ENCODE assay signal across 8 mouse cellular contexts in the genomic region with DNA sequence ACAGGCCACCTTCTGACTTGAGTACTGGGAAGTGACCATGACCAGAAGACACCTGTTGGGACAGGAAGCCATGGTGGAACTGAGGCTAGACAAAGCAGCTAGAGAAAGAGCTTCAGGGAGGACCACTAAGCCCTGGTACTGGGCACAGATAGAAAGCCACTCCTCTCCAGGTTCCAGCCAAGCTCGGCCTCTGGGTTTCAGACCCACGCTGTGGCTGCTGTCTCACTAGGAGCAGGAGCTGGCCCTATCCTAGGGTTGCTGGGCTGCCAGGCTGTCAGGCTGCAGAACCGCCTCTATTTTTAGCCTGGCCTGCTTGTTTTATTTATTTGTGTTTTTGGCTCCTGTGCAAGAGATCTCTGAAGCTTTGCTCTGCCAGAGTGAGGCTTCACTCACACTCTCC.
DNase-seq lines count a peak whose midpoint lies in the region; ATAC-seq and TF ChIP-seq lines count a peak whose summit lies in the region.
"Had no signal": no experiment of that assay in that cellular context is flagged by ENCODE, and none has a peak within 500 bp of the region (broad histone marks: within the 10 kb centered on the region; RNA-seq: fewer than 3 reads in every experiment).

No protein-coding gene starts in this region.

- WGBS in midbrain, embryonic 11.5 days, result 76% methylated on average over 3 of the region's 3 CpGs
- 62% methylated on average over 3 of the region's 3 CpGs for WGBS in midbrain, postnatal 0 days

- H3K36me3 ChIP-seq in midbrain, embryonic 11.5 days (ENCODE audit: control insufficient read depth, insufficient read depth, low read length), result no peaks in the 10 kb centered on the region
- no peaks in the 10 kb centered on the region for H3K36me3 ChIP-seq in midbrain, postnatal 0 days (ENCODE audit: insufficient read depth, low read length)
- H3K36me3 ChIP-seq: limb, embryonic 13.5 days had no signal

- H3K4me3 ChIP-seq in layer of hippocampus, adult 2 months, result no peak overlapping the region
- no peak overlapping the region for H3K4me3 ChIP-seq in midbrain, embryonic 11.5 days (ENCODE audit: low read depth, low read length)
- H3K4me3 ChIP-seq in midbrain, postnatal 0 days (ENCODE audit: low read depth, low read length), result no peak overlapping the region
- H3K4me3 ChIP-seq: limb, embryonic 13.5 days had no signal

- peak overlapping the region; percentile 80 for H3K27ac ChIP-seq in layer of hippocampus, adult 2 months
- no peak overlapping the region for H3K27ac ChIP-seq in midbrain, embryonic 11.5 days (ENCODE audit: low read depth, low read length)
- no peak overlapping the region for H3K27ac ChIP-seq in midbrain, postnatal 0 days (ENCODE audit: low read depth, low read length)
- H3K27ac ChIP-seq: limb, embryonic 13.5 days had no signal

- H3K4me2 ChIP-seq in midbrain, embryonic 11.5 days, result no peak overlapping the region
- no peak overlapping the region for H3K4me2 ChIP-seq in midbrain, postnatal 0 days (ENCODE audit: low read depth, low read length, poor library complexity, severe bottlenecking)
- H3K4me2 ChIP-seq: limb, embryonic 13.5 days had no signal

- no peak overlapping the region for H3K9ac ChIP-seq in midbrain, embryonic 11.5 days (ENCODE audit: low read length)
- no peak overlapping the region for H3K9ac ChIP-seq in midbrain, postnatal 0 days (replicated peaks; ENCODE audit: low read length, poor library complexity, severe bottlenecking)
- H3K9ac ChIP-seq: limb, embryonic 13.5 days had no signal

- no peak for TF ChIP-seq CTCF in layer of hippocampus, adult 2 months (conservative IDR thresholded peaks at IDR 0.05)
- TF ChIP-seq CTCF in midbrain, postnatal 0 days (IDR thresholded peaks at IDR 0.05), result no peak

- no peaks in the 10 kb centered on the region for H3K27me3 ChIP-seq in midbrain, embryonic 11.5 days (ENCODE audit: control insufficient read depth, insufficient read depth, low read length)
- no peaks in the 10 kb centered on the region for H3K27me3 ChIP-seq in midbrain, postnatal 0 days (ENCODE audit: insufficient read depth, low read length)
- H3K27me3 ChIP-seq: limb, embryonic 13.5 days had no signal

- H3K9me3 ChIP-seq in midbrain, embryonic 11.5 days (ENCODE audit: control insufficient read depth, low read length), result no peaks in the 10 kb centered on the region
- no peaks in the 10 kb centered on the region for H3K9me3 ChIP-seq in midbrain, postnatal 0 days (ENCODE audit: low read length)
- H3K9me3 ChIP-seq: limb, embryonic 13.5 days had no signal

- peak; percentile 24 for DNase-seq in urinary bladder, postnatal 14 days (ENCODE audit: low spot score)
- DNase-seq in urinary bladder, postnatal 36 days (ENCODE audit: low spot score in 2 of 2), result no peak
- DNase-seq in gastrocnemius, adult 18-20 months (ENCODE audit: low spot score), result peak; percentile 81
- DNase-seq in layer of hippocampus, adult 2 months (ENCODE audit: low spot score in 2 of 2), result peak; percentile 49 to 53
- no peak for DNase-seq in midbrain, embryonic 11.5 days (ENCODE audit: low spot score, missing footprints)
- DNase-seq in thymus, postnatal 4 days, result no peak
- no peak for DNase-seq in midbrain, postnatal 0 days (ENCODE audit: low spot score)

- no peaks in the 10 kb centered on the region for H3K4me1 ChIP-seq in midbrain, embryonic 11.5 days (ENCODE audit: control insufficient read depth, insufficient read depth, low read length)
- H3K4me1 ChIP-seq in midbrain, postnatal 0 days (ENCODE audit: insufficient read depth, low read length), result no peaks in the 10 kb centered on the region

- ATAC-seq in midbrain, embryonic 11.5 days (ENCODE audit: low FRiP score), result no peak
- no peak for ATAC-seq in midbrain, postnatal 0 days (ENCODE audit: low FRiP score)

Comparison
In these comparisons a context has a peak if more than half of its experiments do, and no peak if none do; other contexts are left out.
1. DNase-seq: peak in urinary bladder, postnatal 14 days (single experiment), gastrocnemius, adult 18-20 months (single experiment) and layer of hippocampus, adult 2 months (2 of 2); none in urinary bladder, postnatal 36 days (0 of 2), midbrain, embryonic 11.5 days (single experiment), thymus, postnatal 4 days (single experiment) and midbrain, postnatal 0 days (single experiment).